Mouse (Mus musculus) G1E (cell line): ENCODE measurements at regions not wholly inside any gene's neighbourhood (a gene's known extent, or its start where the extent isn't known, plus 50 kb on each side); places are given as distances from the start of the nearest gene placed in this dataset.

Experiments
- ATAC-seq: 2 replicates; pipeline ENCODE4 v1.8.0; 2016; ENCODE audit warnings: mild to moderate bottlenecking; ENCODE audit not compliant: insufficient number of reproducible peaks, poor library complexity, low FRiP score, severe bottlenecking; ENCODE audit errors: extremely low read depth
- DNase-seq: peaks from one replicate; pipeline ENCODE4 v3.0.0; 2012; ENCODE audit warnings: low spot score
- H3K27me3 ChIP-seq: 2 replicates; pipeline ENCODE4 v1.6.1; 2012; ENCODE audit warnings: mild to moderate bottlenecking, low read length, inconsistent platforms; ENCODE audit not compliant: insufficient read depth
- H3K36me3 ChIP-seq: replicated peaks from 2 replicates; pipeline ENCODE3; 2012; ENCODE audit warnings: mild to moderate bottlenecking, inconsistent platforms
- H3K4me1 ChIP-seq: 2 replicates; pipeline ENCODE4 v1.6.1; 2012; ENCODE audit warnings: low read depth, low read length, inconsistent platforms, mixed read lengths; ENCODE audit not compliant: insufficient read depth
- H3K4me3 ChIP-seq: 2 replicates; pipeline ENCODE4 v1.5.1; 2012; ENCODE audit warnings: low read depth, mild to moderate bottlenecking, inconsistent platforms, low read length, moderate library complexity, mixed read lengths
- H3K9me3 ChIP-seq: replicated peaks from 2 replicates; pipeline ENCODE4 v1.6.1; 2012; ENCODE audit warnings: inconsistent platforms
- CTCF ChIP-seq: IDR thresholded peaks from 2 replicates; pipeline ENCODE4 v1.5.1; 2012; ENCODE audit warnings: low read depth, low read length, inconsistent platforms, mixed read lengths
- GATA1 ChIP-seq: IDR thresholded peaks from 2 replicates; pipeline ENCODE4 v1.6.1; 2012; ENCODE audit warnings: borderline replicate concordance, low read length, inconsistent platforms, mixed read lengths
- GATA2 ChIP-seq: IDR thresholded peaks from 2 replicates; pipeline ENCODE4 v1.6.1; 2012; ENCODE audit warnings: low read depth, low read length, inconsistent platforms, borderline replicate concordance
- POLR2AphosphoS5 ChIP-seq: IDR thresholded peaks from 2 replicates; pipeline ENCODE4 v1.6.1; 2012; ENCODE audit warnings: low read depth, low read length, inconsistent platforms; ENCODE audit not compliant: insufficient replicate concordance
- TAL1 ChIP-seq: conservative IDR thresholded peaks from 2 replicates; pipeline ENCODE4 v1.6.1; 2012; ENCODE audit warnings: low read depth, low read length, inconsistent platforms, mixed read lengths

DNA sequence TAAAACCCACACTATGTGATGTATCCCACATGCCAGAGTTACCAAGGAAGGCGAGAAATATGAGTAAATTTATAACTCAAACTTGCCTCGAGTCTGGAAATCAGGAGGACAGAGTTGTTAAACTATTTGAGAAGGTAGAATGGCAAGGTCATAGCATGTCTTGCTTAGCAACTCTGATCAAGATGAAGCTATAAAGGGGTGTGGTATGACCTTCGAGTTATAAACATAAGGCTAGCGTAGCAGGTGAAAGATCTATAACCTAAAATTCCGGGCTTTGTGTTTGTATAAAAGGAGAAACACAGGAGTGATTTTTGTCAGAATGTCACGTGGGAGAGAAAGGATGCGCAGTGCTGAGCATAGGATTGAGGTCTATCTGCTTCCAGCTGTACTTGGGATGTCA, 490.0 kb downstream of the 1190002N15Rik start:
- no peak overlapping the region for H3K4me3 ChIP-seq
- ATAC-seq (no peak), DNase-seq (no peak)
- no peaks in the 10 kb centered on the region for H3K27me3 ChIP-seq
- peaks cover 3% of the 10 kb centered on the region for H3K9me3 ChIP-seq
- no peaks in the 10 kb centered on the region for H3K36me3 ChIP-seq
- no peak for TF ChIP-seq GATA2
- TF ChIP-seq TAL1, result no peak
- TF ChIP-seq POLR2AphosphoS5, result no peak
- TF ChIP-seq GATA1, result no peak
- TF ChIP-seq CTCF, result no peak
- H3K4me1 ChIP-seq, result no peaks in the 10 kb centered on the region

- Histone ChIP-seq H3K36me3 (no peaks in the 10 kb centered on the region), H3K9me3 (peaks cover 8% of the 10 kb centered on the region), H3K4me1 (no peaks in the 10 kb centered on the region), H3K4me3 (no peak overlapping the region), H3K27me3 (no peaks in the 10 kb centered on the region)
- no peak for DNase-seq
- TF ChIP-seq POLR2AphosphoS5 (no peak), GATA2 (no peak), CTCF (no peak), GATA1 (no peak), TAL1 (no peak)
- ATAC-seq, result no peak
These were observed 492.3 kb downstream of the 1190002N15Rik start for GRCm38 (mm10) chr9:94045462-94046126.

DNA sequence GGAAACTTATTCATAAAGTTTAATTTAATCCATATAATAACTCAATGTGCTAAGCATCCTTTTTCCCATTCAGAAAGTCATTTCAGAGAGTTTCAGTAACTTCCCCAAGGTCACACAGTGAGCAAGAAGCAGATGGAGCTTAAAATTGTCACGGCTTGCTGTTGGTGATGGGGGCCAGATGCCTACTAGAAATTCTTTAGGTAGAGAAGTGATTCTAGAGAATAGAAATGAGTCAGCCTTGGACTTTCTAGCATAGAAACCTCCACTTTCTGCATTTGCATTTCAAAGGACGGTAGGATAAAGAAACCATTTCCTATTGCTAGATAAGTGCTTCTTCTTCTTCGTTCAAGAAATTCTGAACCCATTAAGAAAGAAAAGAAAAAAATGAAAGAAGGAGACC, 514.1 kb downstream of the 1190002N15Rik start:
- Histone ChIP-seq H3K4me3 (no peak overlapping the region), H3K9me3 (no peaks in the 10 kb centered on the region), H3K27me3 (no peaks in the 10 kb centered on the region), H3K36me3 (no peaks in the 10 kb centered on the region), H3K4me1 (no peaks in the 10 kb centered on the region)
- DNase-seq (no peak), ATAC-seq (no peak)
- TF ChIP-seq TAL1 (no peak), GATA1 (no peak), CTCF (no peak), POLR2AphosphoS5 (no peak), GATA2 (no peak)

GRCm38 (mm10) chr9:94021293-94021903, 516.5 kb downstream of the 1190002N15Rik start:
- no peak for TF ChIP-seq CTCF
- no peak for TF ChIP-seq GATA1
- TF ChIP-seq TAL1, result no peak
- no peak for TF ChIP-seq POLR2AphosphoS5
- TF ChIP-seq GATA2, result no peak
- Histone ChIP-seq H3K27me3 (no peaks in the 10 kb centered on the region), H3K9me3 (no peaks in the 10 kb centered on the region), H3K4me3 (no peak overlapping the region), H3K36me3 (no peaks in the 10 kb centered on the region), H3K4me1 (no peaks in the 10 kb centered on the region)
- DNase-seq (no peak), ATAC-seq (no peak)

GRCm38 (mm10) chr9:94016747-94017487, 521.0 kb downstream of the 1190002N15Rik start:
- ATAC-seq, result no peak
- no peak for DNase-seq
- Histone ChIP-seq H3K27me3 (no peaks in the 10 kb centered on the region), H3K36me3 (no peaks in the 10 kb centered on the region), H3K9me3 (no peaks in the 10 kb centered on the region), H3K4me3 (no peak overlapping the region), H3K4me1 (no peaks in the 10 kb centered on the region)
- TF ChIP-seq GATA1 (no peak), GATA2 (no peak), POLR2AphosphoS5 (no peak), CTCF (no peak), TAL1 (no peak)

DNA sequence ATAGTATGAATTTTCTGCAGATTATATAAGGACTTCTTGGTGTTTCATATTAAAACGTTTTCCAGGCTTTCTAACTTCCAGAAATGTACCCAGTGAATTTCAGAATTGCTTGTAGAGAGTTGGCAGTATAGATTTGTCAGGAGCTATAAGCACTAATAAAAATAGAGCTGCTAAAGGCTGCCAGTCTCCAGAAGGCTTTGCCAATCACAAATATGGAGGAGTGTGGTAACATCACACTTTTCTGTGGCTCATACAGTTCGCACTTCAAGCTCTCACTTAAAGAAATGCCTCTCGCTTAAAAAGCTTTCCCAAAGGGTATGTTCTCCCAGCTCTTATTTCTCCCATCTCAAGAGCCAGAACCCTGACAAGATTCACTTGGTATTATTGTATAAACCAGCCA, 545.7 kb downstream of the 1190002N15Rik start:
- H3K36me3 ChIP-seq, result no peaks in the 10 kb centered on the region
- DNase-seq, result no peak
- H3K27me3 ChIP-seq, result no peaks in the 10 kb centered on the region
- no peak overlapping the region for H3K4me3 ChIP-seq
- TF ChIP-seq GATA2, result no peak
- H3K4me1 ChIP-seq, result no peaks in the 10 kb centered on the region
- ATAC-seq, result no peak
- peaks cover 5% of the 10 kb centered on the region; the same call in 1 of the 2 replicates for H3K9me3 ChIP-seq
